Mouse (Mus musculus): Measurements from ENCODE around the gene Satb1. TPM values are rescaled to one million over a fixed set of nuclear protein-coding genes. Genes with fewer than 3 reads are reported as not detected.

Satb1 gene
- polyA plus RNA-seq, 2 experiments: 22.4 to 22.9 TPM

GRCm38 (mm10) chr17:51742502-51742901, 90.6 kb downstream of the Satb1 start:
- DNase-seq (ENCODE audit: low spot score) (no peak), ATAC-seq (ENCODE audit: low FRiP score, low read depth) (no peak)
- H3K4me3 ChIP-seq (replicated peaks; ENCODE audit: low read length): no peak overlapping the region
- no peak overlapping the region for H3K27ac ChIP-seq (replicated peaks; ENCODE audit: low read depth, low read length)
- H3K36me3 ChIP-seq (ENCODE audit: control insufficient read depth, insufficient read depth, low read length): no peaks in the 10 kb centered on the region
- WGBS: 75% methylated on average over 10 of the region's 10 CpGs
- H3K27me3 ChIP-seq (ENCODE audit: control insufficient read depth, insufficient read depth, low read length): no peaks in the 10 kb centered on the region
- no peaks in the 10 kb centered on the region for H3K9me3 ChIP-seq (ENCODE audit: control insufficient read depth, low read length)
- no peak for TF ChIP-seq POLR2A (IDR thresholded peaks at IDR 0.05; ENCODE audit: borderline replicate concordance, extremely low read depth, insufficient read depth, insufficient read length)
- peaks cover 9% of the 10 kb centered on the region; the same call in 1 of the 2 replicates for H3K4me1 ChIP-seq (ENCODE audit: control insufficient read depth, insufficient read depth, low read length)
- H3K9ac ChIP-seq (ENCODE audit: low read depth, low read length, severe bottlenecking): no peak overlapping the region
- no peak overlapping the region for H3K4me2 ChIP-seq (replicated peaks; ENCODE audit: low read depth, low read length, severe bottlenecking)

GRCm38 (mm10) chr17:51741126-51741525, 92.0 kb downstream of the Satb1 start:
- 79% methylated on average over 10 of the region's 10 CpGs for WGBS
- DNase-seq (ENCODE audit: low spot score) (no peak), ATAC-seq (ENCODE audit: low FRiP score, low read depth) (no peak)
- Histone ChIP-seq H3K4me2 (replicated peaks; ENCODE audit: low read depth, low read length, severe bottlenecking) (no peak overlapping the region), H3K4me3 (replicated peaks; ENCODE audit: low read length) (no peak overlapping the region), H3K27ac (replicated peaks; ENCODE audit: low read depth, low read length) (no peak overlapping the region), H3K27me3 (ENCODE audit: control insufficient read depth, insufficient read depth, low read length) (no peaks in the 10 kb centered on the region), H3K36me3 (ENCODE audit: control insufficient read depth, insufficient read depth, low read length) (no peaks in the 10 kb centered on the region), H3K9ac (ENCODE audit: low read depth, low read length, severe bottlenecking) (no peak overlapping the region), H3K9me3 (ENCODE audit: control insufficient read depth, low read length) (no peaks in the 10 kb centered on the region), H3K4me1 (ENCODE audit: control insufficient read depth, insufficient read depth, low read length) (peaks cover 9% of the 10 kb centered on the region; the same call in 1 of the 2 replicates)
- no peak for TF ChIP-seq POLR2A (IDR thresholded peaks at IDR 0.05; ENCODE audit: borderline replicate concordance, extremely low read depth, insufficient read depth, insufficient read length)

DNA sequence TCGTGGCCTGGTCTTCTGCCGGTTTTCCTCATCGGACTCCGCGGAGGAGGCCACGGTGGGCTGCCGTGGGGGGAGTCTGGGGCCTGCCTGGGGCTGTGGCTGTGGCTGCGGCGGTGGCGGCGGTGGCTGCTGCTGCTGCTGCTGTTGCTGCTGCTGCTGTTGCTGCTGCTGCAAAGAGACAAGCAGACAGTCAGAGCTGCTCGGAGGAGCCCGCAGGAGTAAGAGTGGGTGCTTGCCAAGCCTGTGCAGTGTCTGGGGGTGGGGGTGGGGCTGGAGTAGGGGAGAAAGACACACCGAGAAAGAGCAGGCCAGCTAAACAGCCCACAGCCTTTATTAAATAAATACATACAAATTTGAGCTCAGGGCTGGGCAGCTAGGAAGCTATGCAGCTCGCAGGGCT, 92.8 kb downstream of the Satb1 start:
- no peak for DNase-seq (ENCODE audit: low spot score)
- Histone ChIP-seq H3K4me1 (ENCODE audit: control insufficient read depth, insufficient read depth, low read length) (peaks cover 4% of the 10 kb centered on the region; the same call in 1 of the 2 replicates), H3K27me3 (ENCODE audit: control insufficient read depth, insufficient read depth, low read length) (no peaks in the 10 kb centered on the region), H3K4me3 (replicated peaks; ENCODE audit: low read length) (no peak overlapping the region), H3K4me2 (replicated peaks; ENCODE audit: low read depth, low read length, severe bottlenecking) (no peak overlapping the region), H3K9me3 (ENCODE audit: control insufficient read depth, low read length) (no peaks in the 10 kb centered on the region), H3K9ac (ENCODE audit: low read depth, low read length, severe bottlenecking) (no peak overlapping the region), H3K27ac (replicated peaks; ENCODE audit: low read depth, low read length) (no peak overlapping the region), H3K36me3 (ENCODE audit: control insufficient read depth, insufficient read depth, low read length) (no peaks in the 10 kb centered on the region)
- ATAC-seq (ENCODE audit: low FRiP score, low read depth): no peak
- TF ChIP-seq POLR2A (IDR thresholded peaks at IDR 0.05; ENCODE audit: borderline replicate concordance, extremely low read depth, insufficient read depth, insufficient read length): no peak
- WGBS: 80% methylated on average over 15 of the region's 15 CpGs

DNA sequence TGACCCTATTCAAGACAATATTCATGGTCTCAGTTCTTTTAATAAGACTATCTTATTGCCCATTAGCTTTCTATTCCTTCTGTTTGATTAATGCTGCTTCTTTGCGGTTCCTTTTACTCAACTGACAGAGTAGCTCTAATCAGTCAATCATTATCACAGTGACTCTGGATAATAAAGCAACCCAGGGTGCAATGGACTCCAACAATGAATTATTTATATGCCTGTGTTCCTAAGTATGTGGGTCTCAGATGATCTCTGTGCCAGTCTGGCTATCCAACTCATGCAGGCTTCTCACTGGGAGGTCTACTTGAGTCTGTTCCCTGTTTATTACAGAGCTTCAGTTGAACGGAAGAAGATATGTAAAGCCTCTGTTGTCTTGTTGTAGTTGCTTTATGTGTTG, 108.6 kb downstream of the Satb1 start:
- Histone ChIP-seq H3K36me3 (ENCODE audit: control insufficient read depth, insufficient read depth, low read length) (no peaks in the 10 kb centered on the region), H3K9ac (ENCODE audit: low read depth, low read length, severe bottlenecking) (no peak overlapping the region), H3K27ac (replicated peaks; ENCODE audit: low read depth, low read length) (no peak overlapping the region), H3K4me3 (replicated peaks; ENCODE audit: low read length) (no peak overlapping the region), H3K4me1 (ENCODE audit: control insufficient read depth, insufficient read depth, low read length) (no peaks in the 10 kb centered on the region), H3K9me3 (ENCODE audit: control insufficient read depth, low read length) (no peaks in the 10 kb centered on the region), H3K4me2 (replicated peaks; ENCODE audit: low read depth, low read length, severe bottlenecking) (no peak overlapping the region), H3K27me3 (ENCODE audit: control insufficient read depth, insufficient read depth, low read length) (no peaks in the 10 kb centered on the region)
- no peak for TF ChIP-seq POLR2A (IDR thresholded peaks at IDR 0.05; ENCODE audit: borderline replicate concordance, extremely low read depth, insufficient read depth, insufficient read length)
- WGBS: 76% methylated on average over 2 of the region's 2 CpGs
- no peak for ATAC-seq (ENCODE audit: low FRiP score, low read depth)
- no peak for DNase-seq (ENCODE audit: low spot score)

- no peaks in the 10 kb centered on the region for H3K36me3 ChIP-seq (ENCODE audit: control insufficient read depth, insufficient read depth, low read length)
- no peaks in the 10 kb centered on the region for H3K9me3 ChIP-seq (ENCODE audit: control insufficient read depth, low read length)
- no peak for DNase-seq (ENCODE audit: low spot score)
- H3K4me2 ChIP-seq (replicated peaks; ENCODE audit: low read depth, low read length, severe bottlenecking): no peak overlapping the region
- H3K4me1 ChIP-seq (ENCODE audit: control insufficient read depth, insufficient read depth, low read length): no peaks in the 10 kb centered on the region
- no peak for TF ChIP-seq POLR2A (IDR thresholded peaks at IDR 0.05; ENCODE audit: borderline replicate concordance, extremely low read depth, insufficient read depth, insufficient read length)
- no peak overlapping the region for H3K27ac ChIP-seq (replicated peaks; ENCODE audit: low read depth, low read length)
- H3K9ac ChIP-seq (ENCODE audit: low read depth, low read length, severe bottlenecking): no peak overlapping the region
- no peak overlapping the region for H3K4me3 ChIP-seq (replicated peaks; ENCODE audit: low read length)
- H3K27me3 ChIP-seq (ENCODE audit: control insufficient read depth, insufficient read depth, low read length): no peaks in the 10 kb centered on the region
- ATAC-seq (ENCODE audit: low FRiP score, low read depth): no peak
- WGBS: 74% methylated on average over 6 of the region's 6 CpGs
Observed at GRCm38 (mm10) chr17:51695711-51696110, 137.4 kb downstream of the Satb1 start.

GRCm38 (mm10) chr17:51695271-51695670, 137.8 kb downstream of the Satb1 start:
- Histone ChIP-seq H3K27me3 (ENCODE audit: control insufficient read depth, insufficient read depth, low read length) (no peaks in the 10 kb centered on the region), H3K4me3 (replicated peaks; ENCODE audit: low read length) (no peak overlapping the region), H3K27ac (replicated peaks; ENCODE audit: low read depth, low read length) (no peak overlapping the region), H3K9me3 (ENCODE audit: control insufficient read depth, low read length) (no peaks in the 10 kb centered on the region), H3K4me1 (ENCODE audit: control insufficient read depth, insufficient read depth, low read length) (no peaks in the 10 kb centered on the region), H3K4me2 (replicated peaks; ENCODE audit: low read depth, low read length, severe bottlenecking) (no peak overlapping the region), H3K36me3 (ENCODE audit: control insufficient read depth, insufficient read depth, low read length) (no peaks in the 10 kb centered on the region), H3K9ac (ENCODE audit: low read depth, low read length, severe bottlenecking) (no peak overlapping the region)
- WGBS: 82% methylated on average over 2 of the region's 2 CpGs
- TF ChIP-seq POLR2A (IDR thresholded peaks at IDR 0.05; ENCODE audit: borderline replicate concordance, extremely low read depth, insufficient read depth, insufficient read length): no peak
- DNase-seq (ENCODE audit: low spot score): no peak
- ATAC-seq (ENCODE audit: low FRiP score, low read depth): no peak
